In the genomic region with DNA sequence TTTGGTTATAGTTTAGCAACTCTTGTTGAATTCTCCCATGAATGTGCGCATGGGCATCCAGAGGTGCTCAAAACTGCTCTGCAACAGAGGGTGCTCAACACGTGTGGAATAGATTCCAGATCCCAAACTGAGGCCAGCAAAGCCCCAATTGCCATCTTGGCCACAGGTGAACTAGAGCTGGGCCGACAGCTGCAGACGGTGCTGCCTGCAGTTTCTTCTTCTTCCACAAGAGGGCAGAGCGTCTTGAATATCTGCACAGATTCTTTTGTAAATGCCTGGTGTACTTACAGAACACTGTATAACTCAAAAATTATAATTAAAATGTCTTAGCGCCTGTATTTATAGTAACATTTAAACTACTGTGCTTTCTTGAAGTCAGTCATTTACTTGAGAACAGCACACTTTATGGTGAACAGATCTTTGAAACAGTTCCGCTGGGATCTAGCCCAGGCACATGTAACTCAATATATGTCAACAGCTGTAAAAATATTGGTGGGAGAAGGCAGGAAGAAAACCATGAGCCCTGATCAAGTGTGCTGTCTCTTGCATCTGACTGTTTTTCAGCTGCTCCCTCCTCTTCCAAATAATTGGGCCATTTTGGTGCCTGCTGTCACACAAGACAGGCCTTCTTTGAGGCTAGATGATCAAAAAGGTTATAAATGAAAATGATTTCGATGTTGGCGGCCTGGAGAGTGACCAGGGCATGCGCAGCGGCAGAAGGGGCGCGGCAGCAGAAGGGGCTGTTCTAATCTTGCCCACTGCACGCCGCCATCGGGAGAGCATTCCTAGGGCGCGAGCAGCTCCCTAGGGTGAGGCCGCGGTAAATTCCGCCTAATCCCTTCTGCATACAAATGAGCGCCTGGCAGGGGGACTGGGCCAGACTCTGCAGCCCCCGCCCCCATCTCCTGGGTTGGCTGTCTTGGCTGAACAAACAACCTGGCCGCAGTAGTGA, we compare ENCODE assay signal across 8 mouse cellular contexts.
DNase-seq lines count a peak whose midpoint lies in the region; ATAC-seq and TF ChIP-seq lines count a peak whose summit lies in the region.

No protein-coding gene starts in this region.

- peak overlapping the region; percentile 40 for H3K4me2 ChIP-seq in forebrain, embryonic 15.5 days (replicated peaks)
- H3K4me2 ChIP-seq in lung, embryonic 15.5 days, result peak overlapping the region; percentile 46

- peak overlapping the region; percentile 43 for H3K27ac ChIP-seq in ES-E14 (ENCODE audit: insufficient read depth, low read depth, low read length, poor library complexity, severe bottlenecking)
- peak overlapping the region; percentile 78 for H3K27ac ChIP-seq in forebrain, embryonic 15.5 days (replicated peaks)
- no peak overlapping the region for H3K27ac ChIP-seq in layer of hippocampus, adult 2 months
- peak overlapping the region; percentile 51; the same call in 1 of the 2 replicates for H3K27ac ChIP-seq in lung, embryonic 15.5 days

- TF ChIP-seq CTCF in layer of hippocampus, adult 2 months (conservative IDR thresholded peaks at IDR 0.05), result peak; percentile 99

- H3K36me3 ChIP-seq in ES-E14 (ENCODE audit: control insufficient read depth, insufficient read depth, low read length, poor library complexity, severe bottlenecking), result no peaks in the 10 kb centered on the region
- no peaks in the 10 kb centered on the region for H3K36me3 ChIP-seq in forebrain, embryonic 15.5 days
- H3K36me3 ChIP-seq in lung, embryonic 15.5 days, result no peaks in the 10 kb centered on the region

- peaks cover 5 to 31% of the 10 kb centered on the region in 2 experiments; a peak in 3 of 4 replicates for H3K4me1 ChIP-seq in ES-E14 (ENCODE audit: control insufficient read depth in 2 of 2, insufficient read depth in 2 of 2, low read length in 2 of 2, poor library complexity in 1 of 2)
- peaks cover 62% of the 10 kb centered on the region for H3K4me1 ChIP-seq in forebrain, embryonic 15.5 days
- peaks cover 21% of the 10 kb centered on the region for H3K4me1 ChIP-seq in lung, embryonic 15.5 days

- 6% methylated on average over 24 of the region's 24 CpGs for WGBS in forebrain, embryonic 15.5 days
- 20% methylated on average over 24 of the region's 24 CpGs for WGBS in lung, embryonic 15.5 days

- DNase-seq in ES-E14 (ENCODE audit: low read depth, low spot score), result peak; percentile 63
- peak; percentile 79 to 84 for DNase-seq in heart, postnatal 36 days
- DNase-seq in layer of hippocampus, adult 2 months (ENCODE audit: low spot score in 2 of 2), result peak; percentile 62 to 84
- peak; percentile 32 for DNase-seq in retina, adult 2 months (ENCODE audit: low read depth, low spot score)
- DNase-seq in urinary bladder, adult 2 months (ENCODE audit: low spot score), result peak; percentile 43

- intact Hi-C loops in heart, postnatal 36 days (cut with DNase I), result loop anchor here (1.0 to 5.0 kb wide), 5 partner anchors 37 to 306 kb away; no protein-coding TSS in a partner anchor

- peak overlapping the region; percentile 12; the same call in 1 of the 2 replicates for H3K9ac ChIP-seq in ES-E14 (ENCODE audit: insufficient read depth, low read depth, low read length, poor library complexity, severe bottlenecking)
- peak overlapping the region; percentile 27; the same call in 1 of the 2 replicates for H3K9ac ChIP-seq in forebrain, embryonic 15.5 days (replicated peaks)
- H3K9ac ChIP-seq in lung, embryonic 15.5 days, result no peak overlapping the region

- in situ Hi-C loops in ES-E14 (cut with MboI; ENCODE audit: low sequenced_read_pairs in 2 of 2, unreplicated experiment in 2 of 2), result no loop called here

- H3K9me3 ChIP-seq in ES-E14 (ENCODE audit: control insufficient read depth, insufficient read depth, low read depth, low read length), result no peaks in the 10 kb centered on the region
- H3K9me3 ChIP-seq in forebrain, embryonic 15.5 days, result no peaks in the 10 kb centered on the region
- H3K9me3 ChIP-seq in lung, embryonic 15.5 days, result no peaks in the 10 kb centered on the region

- peak; percentile 18; the same call in 1 of the 2 replicates for ATAC-seq in cerebellum, adult (ENCODE audit: insufficient number of reproducible peaks, low FRiP score, low TSS enrichment)
- peak; percentile 68 for ATAC-seq in forebrain, embryonic 15.5 days (replicated peaks)
- peak; percentile 47; the same call in 1 of the 2 replicates for ATAC-seq in lung, embryonic 15.5 days (ENCODE audit: borderline replicate concordance, extremely low read depth, low FRiP score, low TSS enrichment)

- H3K27me3 ChIP-seq in forebrain, embryonic 15.5 days, result no peaks in the 10 kb centered on the region
- no peaks in the 10 kb centered on the region for H3K27me3 ChIP-seq in lung, embryonic 15.5 days

- peak overlapping the region; percentile 4 to 19; a peak in 2 of 4 replicates for H3K4me3 ChIP-seq in ES-E14 (ENCODE audit: insufficient read depth in 1 of 2, low read depth in 1 of 2, low read length in 2 of 2, poor library complexity in 1 of 2, severe bottlenecking in 1 of 2)
- H3K4me3 ChIP-seq in forebrain, embryonic 15.5 days, result no peak overlapping the region
- no peak overlapping the region for H3K4me3 ChIP-seq in layer of hippocampus, adult 2 months
- peak overlapping the region; percentile 5; the same call in 1 of the 2 replicates for H3K4me3 ChIP-seq in lung, embryonic 15.5 days

TF ChIP-seq in ES-E14, 5 proteins besides CTCF, POLR2A, EP300 and RAD21:
- no peak for TF ChIP-seq CHD2 (IDR thresholded peaks at IDR 0.05; ENCODE audit: low read depth, low read length)
- no peak for TF ChIP-seq ZNF384 (IDR thresholded peaks at IDR 0.05; ENCODE audit: low read depth, low read length)

Comparison
In these comparisons a context has a peak if more than half of its experiments do, and no peak if none do; other contexts are left out.
1. H3K4me3 ChIP-seq: peak in ES-E14 (2 of 2) and lung, embryonic 15.5 days (single experiment); none in forebrain, embryonic 15.5 days (single experiment) and layer of hippocampus, adult 2 months (single experiment).
2. ATAC-seq: peak in every context shown above with its lines; median percentile 68 in forebrain, embryonic 15.5 days; 47 in lung, embryonic 15.5 days; 18 in cerebellum, adult.
3. Peak in every context shown above with its lines, with median percentiles within 50 percentile points of each other: DNase-seq.